Mouse (Mus musculus): ENCODE measurements around the gene Gm45140. TPM values are rescaled to one million over a fixed set of nuclear protein-coding genes. Genes with fewer than 3 reads are reported as not detected.

Gene Gm45140
- polyA plus RNA-seq, 1 experiment from 2014 or later: 2.1 TPM

DNA sequence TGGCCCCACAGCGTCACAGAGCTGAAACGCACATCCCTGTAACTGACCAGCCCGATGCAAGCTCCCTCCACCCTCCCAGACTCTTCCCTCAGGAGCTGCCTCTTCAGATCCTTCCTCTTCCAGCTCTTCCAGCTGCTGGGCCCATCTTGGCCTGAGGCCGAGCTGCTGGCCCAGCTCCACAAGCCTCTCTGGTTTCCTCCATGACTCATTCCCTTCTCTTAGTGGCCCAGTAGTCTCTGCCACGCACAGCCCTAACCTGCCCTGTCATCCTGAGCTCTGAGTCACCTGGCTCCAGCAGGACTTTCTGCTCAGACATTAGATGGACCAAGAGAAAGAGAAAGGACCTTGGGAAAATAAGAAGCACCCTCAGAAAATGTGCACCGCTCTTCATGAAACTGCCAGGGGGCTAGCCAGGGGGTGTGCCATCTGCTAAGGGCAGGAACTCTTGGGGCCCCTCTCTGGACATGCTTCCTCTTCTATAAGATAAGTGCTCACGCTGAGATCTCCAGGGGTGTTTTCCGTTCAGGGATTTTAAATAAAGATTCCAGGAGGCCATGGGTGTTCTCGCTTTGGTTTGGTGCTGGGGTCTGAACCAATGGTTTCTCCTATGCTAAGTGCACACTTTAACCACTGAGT lies 33.4 kb upstream of the Gm45140 start:
- Histone ChIP-seq H3K4me3 (replicated peaks) (no peak overlapping the region), H3K4me2 (no peak overlapping the region), H3K27ac (replicated peaks) (no peak overlapping the region), H3K27me3 (replicated peaks) (no peaks in the 10 kb centered on the region), H3K36me3 (no peaks in the 10 kb centered on the region), H3K9me3 (replicated peaks) (no peaks in the 10 kb centered on the region), H3K4me1 (no peaks in the 10 kb centered on the region), H3K9ac (replicated peaks) (no peak overlapping the region)
- WGBS: 84% methylated on average over 9 of the region's 9 CpGs
- no peak for ATAC-seq (ENCODE audit: low FRiP score)

GRCm38 (mm10) chr6:87867256-87867655 lies 31.7 kb upstream of the Gm45140 start:
- 82% methylated on average over 2 of the region's 2 CpGs for WGBS
- Histone ChIP-seq H3K36me3 (no peaks in the 10 kb centered on the region), H3K4me1 (no peaks in the 10 kb centered on the region), H3K27me3 (replicated peaks) (no peaks in the 10 kb centered on the region), H3K9ac (replicated peaks) (no peak overlapping the region), H3K27ac (replicated peaks) (no peak overlapping the region), H3K9me3 (replicated peaks) (no peaks in the 10 kb centered on the region), H3K4me2 (no peak overlapping the region), H3K4me3 (replicated peaks) (no peak overlapping the region)
- no peak for ATAC-seq (ENCODE audit: low FRiP score)

DNA sequence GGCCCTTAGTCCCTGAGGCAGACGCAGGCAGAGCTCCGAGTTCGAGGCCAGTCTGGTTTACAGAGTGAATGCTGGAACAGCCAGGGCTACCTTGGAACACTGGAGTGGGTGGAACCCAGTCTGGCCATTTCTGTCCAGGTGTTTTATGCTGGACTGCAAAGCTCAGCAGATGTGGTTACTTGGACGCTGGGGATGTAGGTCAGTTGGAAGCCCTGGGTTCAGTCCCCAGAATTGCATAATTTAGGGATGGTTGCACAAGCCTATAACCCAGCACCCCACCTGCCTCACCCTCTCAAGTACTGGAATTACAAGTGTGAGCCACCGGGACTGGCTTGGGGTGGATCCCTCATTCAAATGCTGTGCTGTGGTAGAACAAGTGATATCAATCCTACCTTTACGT lies 30.6 kb upstream of the Gm45140 start:
- no peaks in the 10 kb centered on the region for H3K9me3 ChIP-seq (replicated peaks)
- no peaks in the 10 kb centered on the region for H3K27me3 ChIP-seq (replicated peaks)
- H3K27ac ChIP-seq (replicated peaks): no peak overlapping the region
- no peaks in the 10 kb centered on the region for H3K4me1 ChIP-seq
- H3K36me3 ChIP-seq: no peaks in the 10 kb centered on the region
- ATAC-seq (ENCODE audit: low FRiP score): no peak
- H3K9ac ChIP-seq (replicated peaks): no peak overlapping the region
- no peak overlapping the region for H3K4me2 ChIP-seq
- H3K4me3 ChIP-seq (replicated peaks): no peak overlapping the region
- whole genome bisulfite sequencing: 87% methylated on average over 6 of the region's 6 CpGs

GRCm38 (mm10) chr6:87857071-87857470 lies 21.5 kb upstream of the Gm45140 start:
- H3K4me1 ChIP-seq: no peaks in the 10 kb centered on the region
- no peaks in the 10 kb centered on the region for H3K9me3 ChIP-seq (replicated peaks)
- 67% methylated on average over 1 of the region's 1 CpGs for WGBS
- H3K9ac ChIP-seq (replicated peaks): no peak overlapping the region
- no peak for ATAC-seq (ENCODE audit: low FRiP score)
- no peak overlapping the region for H3K27ac ChIP-seq (replicated peaks)
- no peak overlapping the region for H3K4me3 ChIP-seq (replicated peaks)
- H3K4me2 ChIP-seq: no peak overlapping the region
- no peaks in the 10 kb centered on the region for H3K27me3 ChIP-seq (replicated peaks)
- no peaks in the 10 kb centered on the region for H3K36me3 ChIP-seq

- Histone ChIP-seq H3K36me3 (no peaks in the 10 kb centered on the region; the same call in 1 of the 2 replicates), H3K4me1 (peaks cover 17% of the 10 kb centered on the region), H3K27me3 (replicated peaks) (no peaks in the 10 kb centered on the region), H3K9ac (replicated peaks) (no peak overlapping the region), H3K9me3 (replicated peaks) (no peaks in the 10 kb centered on the region), H3K4me3 (replicated peaks) (no peak overlapping the region), H3K27ac (replicated peaks) (no peak overlapping the region), H3K4me2 (no peak overlapping the region)
- ATAC-seq (ENCODE audit: low FRiP score): no peak
- 88% methylated on average over 4 of the region's 4 CpGs for WGBS
Measured at GRCm38 (mm10) chr6:87853446-87853845, 17.9 kb upstream of the Gm45140 start.

GRCm38 (mm10) chr6:87851871-87852270 lies 16.3 kb upstream of the Gm45140 start:
- Histone ChIP-seq H3K27ac (replicated peaks) (no peak overlapping the region), H3K36me3 (peaks cover 4% of the 10 kb centered on the region; the same call in 1 of the 2 replicates), H3K27me3 (replicated peaks) (no peaks in the 10 kb centered on the region), H3K9ac (replicated peaks) (no peak overlapping the region), H3K4me3 (replicated peaks) (no peak overlapping the region), H3K9me3 (replicated peaks) (no peaks in the 10 kb centered on the region), H3K4me1 (peaks cover 31% of the 10 kb centered on the region), H3K4me2 (peak overlapping the region; percentile 87; the same call in 1 of the 2 replicates)
- no peak for ATAC-seq (ENCODE audit: low FRiP score)
- whole genome bisulfite sequencing: 87% methylated on average over 6 of the region's 6 CpGs

DNA sequence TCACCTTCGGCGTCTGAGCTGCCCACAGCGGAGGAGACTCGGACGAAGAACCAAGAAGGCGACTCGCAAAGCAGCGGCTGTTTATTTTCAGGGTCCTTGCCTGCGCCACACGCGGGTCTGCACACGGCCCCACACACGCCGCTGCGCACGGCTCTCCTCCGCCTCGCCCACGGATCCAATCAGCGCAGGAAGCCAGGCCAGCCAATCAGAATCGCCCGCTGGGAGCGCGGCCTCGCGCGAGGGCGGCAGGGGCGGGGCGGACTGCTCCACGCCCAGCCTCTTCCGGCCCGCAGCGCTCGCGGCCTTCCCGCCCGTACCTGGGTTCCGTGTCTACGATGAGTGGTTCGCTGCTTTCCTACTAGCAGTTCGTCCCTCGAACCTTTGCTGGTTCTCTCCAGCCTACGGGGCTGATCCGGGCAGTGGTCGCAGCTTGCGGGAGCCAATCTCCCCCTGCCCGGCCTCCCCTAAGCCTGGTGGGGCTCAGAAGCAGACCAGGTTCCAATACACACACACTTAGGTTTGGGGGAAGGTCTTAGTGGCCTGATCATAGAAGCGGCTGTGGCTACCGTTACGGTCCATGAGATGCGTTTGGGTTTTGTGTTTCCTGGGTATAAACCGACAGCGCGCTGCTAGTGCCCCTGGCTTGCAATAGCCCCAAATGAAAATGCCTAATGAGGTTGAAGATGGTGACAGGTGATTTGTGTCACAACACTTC lies 15.5 kb upstream of the Gm45140 start, which contains the start of gene Cnbp:
Cnbp (minus strand) TSS at position 207 of the 715 bp plus-strand sequence.
- H3K27me3 ChIP-seq (replicated peaks): no peaks in the 10 kb centered on the region
- WGBS: under 1% methylated on average over 55 of the region's 55 CpGs
- peak within 1 kb of the TSS; percentile 97 for H3K27ac ChIP-seq (replicated peaks)
- peaks cover 4% of the 10 kb centered on the region; the same call in 1 of the 2 replicates for H3K36me3 ChIP-seq
- peak within 1 kb of the TSS; percentile 99 for H3K9ac ChIP-seq (replicated peaks)
- H3K9me3 ChIP-seq (replicated peaks): no peaks in the 10 kb centered on the region
- peak within 1 kb of the TSS; percentile 98 for H3K4me3 ChIP-seq (replicated peaks)
- ATAC-seq (ENCODE audit: low FRiP score): peak; percentile 99
- H3K4me1 ChIP-seq: peaks cover 34% of the 10 kb centered on the region
- H3K4me2 ChIP-seq: peak within 1 kb of the TSS; percentile 87

GRCm38 (mm10) chr6:87850155-87850899 lies 14.7 kb upstream of the Gm45140 start:
- under 1% methylated on average over 73 of the region's 73 CpGs for WGBS
- H3K36me3 ChIP-seq: peaks cover 7% of the 10 kb centered on the region
- no peaks in the 10 kb centered on the region for H3K9me3 ChIP-seq (replicated peaks)
- H3K9ac ChIP-seq (replicated peaks): peak overlapping the region; percentile 99
- peak overlapping the region; percentile 97 for H3K27ac ChIP-seq (replicated peaks)
- peaks cover 34% of the 10 kb centered on the region for H3K4me1 ChIP-seq
- ATAC-seq (ENCODE audit: low FRiP score): peak; percentile 77
- H3K27me3 ChIP-seq (replicated peaks): no peaks in the 10 kb centered on the region
- peak overlapping the region; percentile 87 for H3K4me2 ChIP-seq
- peak overlapping the region; percentile 98 for H3K4me3 ChIP-seq (replicated peaks)

DNA sequence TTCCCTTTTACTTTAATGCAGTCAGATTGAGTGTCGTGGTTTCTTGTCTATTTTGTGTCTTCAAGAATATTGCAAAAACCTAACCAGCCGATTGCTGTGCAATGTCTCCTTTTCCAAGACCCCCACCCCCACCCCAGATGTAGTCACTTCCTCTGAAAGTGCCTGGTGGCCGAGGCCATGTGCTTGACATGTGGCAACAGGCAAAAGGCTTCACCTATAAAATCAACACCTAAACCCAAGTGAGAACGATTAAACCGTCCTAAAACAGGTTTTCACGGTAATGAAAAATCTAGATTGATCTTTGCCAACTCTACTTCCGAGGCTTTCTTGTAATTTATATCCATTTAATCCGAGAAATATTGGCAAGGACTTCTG lies 14.2 kb upstream of the Gm45140 start:
- H3K4me1 ChIP-seq: peaks cover 34% of the 10 kb centered on the region
- H3K9ac ChIP-seq (replicated peaks): peak overlapping the region; percentile 99
- peaks cover 13% of the 10 kb centered on the region for H3K36me3 ChIP-seq
- no peak for ATAC-seq (ENCODE audit: low FRiP score)
- H3K4me3 ChIP-seq (replicated peaks): peak overlapping the region; percentile 98
- no peaks in the 10 kb centered on the region for H3K9me3 ChIP-seq (replicated peaks)
- WGBS: 1% methylated on average over 8 of the region's 8 CpGs
- H3K4me2 ChIP-seq: peak overlapping the region; percentile 87
- peak overlapping the region; percentile 97 for H3K27ac ChIP-seq (replicated peaks)
- H3K27me3 ChIP-seq (replicated peaks): no peaks in the 10 kb centered on the region

- no peak overlapping the region for H3K9ac ChIP-seq (replicated peaks)
- H3K4me1 ChIP-seq: peaks cover 34% of the 10 kb centered on the region
- H3K27ac ChIP-seq (replicated peaks): no peak overlapping the region
- no peak overlapping the region for H3K4me3 ChIP-seq (replicated peaks)
- H3K4me2 ChIP-seq: no peak overlapping the region
- no peak for ATAC-seq (ENCODE audit: low FRiP score)
- H3K9me3 ChIP-seq (replicated peaks): no peaks in the 10 kb centered on the region
- WGBS: 89% methylated on average over 1 of the region's 1 CpGs
- H3K36me3 ChIP-seq: peaks cover 39% of the 10 kb centered on the region
- H3K27me3 ChIP-seq (replicated peaks): no peaks in the 10 kb centered on the region
Measured at GRCm38 (mm10) chr6:87846813-87847212, 11.2 kb upstream of the Gm45140 start.

GRCm38 (mm10) chr6:87845031-87845695 lies 9.6 kb upstream of the Gm45140 start:
- 95% methylated on average over 13 of the region's 13 CpGs for WGBS
- Histone ChIP-seq H3K36me3 (peaks cover 47% of the 10 kb centered on the region), H3K9ac (replicated peaks) (no peak overlapping the region), H3K4me1 (peaks cover 29% of the 10 kb centered on the region), H3K27me3 (replicated peaks) (no peaks in the 10 kb centered on the region), H3K4me2 (no peak overlapping the region), H3K27ac (replicated peaks) (no peak overlapping the region), H3K9me3 (replicated peaks) (no peaks in the 10 kb centered on the region), H3K4me3 (replicated peaks) (no peak overlapping the region)
- no peak for ATAC-seq (ENCODE audit: low FRiP score)
